Mouse (Mus musculus) MEL (cell line): ENCODE results near the gene E130308A19Rik. TPM values are rescaled to one million over a fixed set of nuclear protein-coding genes. Genes with fewer than 3 reads are reported as not detected.
A peak's percentile ranks its signal among the peaks of the same experiment; 100 is the strongest.

Source experiments
- DNase-seq: peaks from one replicate; pipeline ENCODE4 v3.0.0; 2011; ENCODE audit warnings: low read depth, low spot score
- H3K27ac ChIP-seq: 2 replicates; pipeline ENCODE4 v1.5.1; 2012; ENCODE audit warnings: low read depth, mild to moderate bottlenecking, control low read depth, low read length, moderate library complexity; ENCODE audit not compliant: control insufficient read depth
- H3K27me3 ChIP-seq, 2 experiments: fragments of 150-350 bp in 1 of 2; sonication (generic) in 1 of 2; 2 replicates each; pipeline ENCODE4 v1.6.1; 2012; ENCODE audit warnings: low read length in 2 of 2, mild to moderate bottlenecking in 2 of 2, improper control_type of control experiment in 1 of 2, moderate library complexity in 1 of 2; ENCODE audit not compliant: insufficient read depth in 2 of 2, control insufficient read depth in 1 of 2
- H3K36me3 ChIP-seq, 2 experiments: 2 replicates each; pipeline ENCODE4 v1.6.1; 2012 to 2014; ENCODE audit warnings: low read length in 2 of 2, improper control_type of control experiment in 1 of 2, inconsistent platforms in 1 of 2, mild to moderate bottlenecking in 1 of 2; ENCODE audit not compliant: insufficient read depth in 2 of 2, control insufficient read depth in 1 of 2
- H3K4me1 ChIP-seq, 2 experiments: fragments of 150-350 bp in 1 of 2; sonication (generic) in 1 of 2; 2 replicates each; pipeline ENCODE4 v1.6.1; 2012; ENCODE audit warnings: low read length in 2 of 2, improper control_type of control experiment in 1 of 2, mild to moderate bottlenecking in 1 of 2; ENCODE audit not compliant: insufficient read depth in 2 of 2, control insufficient read depth in 1 of 2
- H3K4me3 ChIP-seq, 2 experiments: fragments of 150-350 bp in 1 of 2; sonication (generic) in 1 of 2; 2 replicates each; pipeline ENCODE4 v1.5.1; 2012; ENCODE audit warnings: low read depth in 2 of 2, low read length in 2 of 2, mild to moderate bottlenecking in 2 of 2, moderate library complexity in 2 of 2, control low read depth in 1 of 2, improper control_type of control experiment in 1 of 2; ENCODE audit not compliant: control insufficient read depth in 1 of 2, insufficient read depth in 1 of 2
- H3K79me2 ChIP-seq: 2 replicates; pipeline ENCODE4 v1.6.1; 2012; ENCODE audit warnings: mild to moderate bottlenecking, low read length, moderate library complexity; ENCODE audit not compliant: control insufficient read depth, poor library complexity, insufficient read depth
- H3K9ac ChIP-seq: 2 replicates; pipeline ENCODE4 v1.6.1; 2012; ENCODE audit warnings: low read depth, mild to moderate bottlenecking, control low read depth, low read length, moderate library complexity; ENCODE audit not compliant: control insufficient read depth, poor library complexity, severe bottlenecking
- H3K9me3 ChIP-seq: fragments of 150-350 bp; sonication (generic); replicated peaks from 2 replicates; pipeline ENCODE4 v1.6.1; 2012; ENCODE audit warnings: mild to moderate bottlenecking, low read length, improper control_type of control experiment, moderate library complexity; ENCODE audit not compliant: insufficient read depth
- CHD1 ChIP-seq: IDR thresholded peaks from 2 replicates; pipeline ENCODE4 v1.6.1; 2012; ENCODE audit warnings: low read depth, mild to moderate bottlenecking, inconsistent platforms, low read length, improper control_type of control experiment
- CHD2 ChIP-seq: IDR thresholded peaks from 2 replicates; pipeline ENCODE4 v1.6.1; 2011; ENCODE audit warnings: low read length, improper control_type of control experiment
- CTCF ChIP-seq, 3 experiments: IDR thresholded peaks in 2 of 3; conservative IDR thresholded peaks in 1 of 3; 2 replicates each; pipeline ENCODE4 v1.5.1; 2011 to 2012; ENCODE audit warnings: low read length in 3 of 3, low read depth in 2 of 3, mild to moderate bottlenecking in 2 of 3, improper control_type of control experiment in 1 of 3, inconsistent platforms in 1 of 3, mixed read lengths in 1 of 3, moderate library complexity in 1 of 3; ENCODE audit not compliant: control insufficient read depth in 1 of 3, insufficient read depth in 1 of 3, poor library complexity in 1 of 3, severe bottlenecking in 1 of 3
- EP300 ChIP-seq, 2 experiments: IDR thresholded peaks; 2 replicates each; pipeline ENCODE4 v1.6.1; 2011; ENCODE audit warnings: improper control_type of control experiment in 2 of 2, low read length in 2 of 2, low read depth in 1 of 2, mild to moderate bottlenecking in 1 of 2
- GABPA ChIP-seq: IDR thresholded peaks from 2 replicates; pipeline ENCODE4 v1.6.1; 2012; ENCODE audit warnings: low read depth, mild to moderate bottlenecking, inconsistent platforms, low read length, improper control_type of control experiment, moderate library complexity
- HCFC1 ChIP-seq: IDR thresholded peaks from 2 replicates; pipeline ENCODE4 v1.6.1; 2012; ENCODE audit warnings: low read depth, mild to moderate bottlenecking, inconsistent platforms, low read length, improper control_type of control experiment, moderate library complexity
- MAX ChIP-seq: IDR thresholded peaks from 2 replicates; pipeline ENCODE4 v1.6.1; 2011; ENCODE audit warnings: low read length, improper control_type of control experiment
- MAZ ChIP-seq: IDR thresholded peaks from 2 replicates; pipeline ENCODE4 v1.6.1; 2012; ENCODE audit warnings: low read depth, mild to moderate bottlenecking, inconsistent platforms, low read length, improper control_type of control experiment
- MYC ChIP-seq: IDR thresholded peaks from 2 replicates; pipeline ENCODE4 v1.6.1; 2011; ENCODE audit warnings: low read depth, mild to moderate bottlenecking, low read length, improper control_type of control experiment, moderate library complexity
- NELFE ChIP-seq: IDR thresholded peaks from 2 replicates; pipeline ENCODE4 v1.6.1; 2011; ENCODE audit warnings: low read depth, low read length, improper control_type of control experiment
- NRF1 ChIP-seq: IDR thresholded peaks from 2 replicates; pipeline ENCODE4 v1.6.1; 2014; ENCODE audit warnings: low read depth, mild to moderate bottlenecking, inconsistent platforms, low read length, improper control_type of control experiment, moderate library complexity; ENCODE audit not compliant: poor library complexity, insufficient read depth, severe bottlenecking
- SIN3A ChIP-seq: IDR thresholded peaks from 2 replicates; pipeline ENCODE4 v1.6.1; 2012; ENCODE audit warnings: low read length, improper control_type of control experiment, inconsistent platforms
- TAL1 ChIP-seq: IDR thresholded peaks from 2 replicates; pipeline ENCODE4 v1.6.1; 2012; ENCODE audit warnings: mild to moderate bottlenecking, inconsistent platforms, low read length, moderate library complexity, mixed read lengths
- TBP ChIP-seq: IDR thresholded peaks from 2 replicates; pipeline ENCODE4 v1.8.0; 2011; ENCODE audit warnings: low read depth, low read length, improper control_type of control experiment
- TCF12 ChIP-seq: IDR thresholded peaks from 2 replicates; pipeline ENCODE4 v1.6.1; 2014; ENCODE audit warnings: low read depth, mild to moderate bottlenecking, inconsistent platforms, low read length, improper control_type of control experiment, moderate library complexity
- ZC3H11A ChIP-seq: IDR thresholded peaks from 2 replicates; pipeline ENCODE4 v1.6.1; 2012; ENCODE audit warnings: low read depth, mild to moderate bottlenecking, inconsistent platforms, low read length, improper control_type of control experiment
- polyA plus RNA-seq, 2 experiments: library from polyadenylated mRNA; stranded (reverse) in 1 of 2; unstranded in 1 of 2; fragments of >175 nt in 1 of 2; fragments of >200 nt in 1 of 2; gene quantifications; 2 replicates each; pipeline versions ENCODE4 v1.2.1 to v1.2.4; 2012; ENCODE audit warnings: low replicate concordance in 2 of 2, low read depth in 1 of 2; ENCODE audit not compliant: insufficient read length in 2 of 2, insufficient read depth in 1 of 2, missing spikeins in 1 of 2
- total RNA-seq: library from RNA; depleted of rRNA; stranded (reverse); fragments of 300-350 nt; gene quantifications from 2 replicates; pipeline ENCODE4 v1.2.3, GENCODE M21; 2012

Gene E130308A19Rik
- total and polyA plus RNA-seq, 3 experiments, result 4.0 to 12.5 TPM; not detected in 1

GRCm38 (mm10) chr4:59681383-59681782 lies 55.4 kb downstream of the E130308A19Rik start (continued):
- TF ChIP-seq NRF1, result no peak

- H3K79me2 ChIP-seq, result no peaks in the 10 kb centered on the region
- peak; percentile 74 for DNase-seq
- peak overlapping the region; percentile 5 to 15; a peak in 2 of 4 replicates for H3K4me3 ChIP-seq
- TF ChIP-seq HCFC1, result no peak
- TF ChIP-seq CTCF (IDR thresholded peaks at IDR 0.05 in 2 of 3, conservative IDR thresholded peaks at IDR 0.05 in 1 of 3; ENCODE audit: control insufficient read depth in 1 of 3, insufficient read depth in 1 of 3, low read depth in 2 of 3, low read length in 3 of 3, poor library complexity in 1 of 3, severe bottlenecking in 1 of 3), result no peak
- peak; percentile 83; the same call in 1 of the 2 replicates for TF ChIP-seq CHD1
- TF ChIP-seq NELFE, result 0 out of 2 replicates have a peak, but pooled peaks have one; percentile 32
- TF ChIP-seq EP300 (IDR thresholded peaks at IDR 0.05; ENCODE audit: low read depth in 1 of 2, low read length in 2 of 2), result 0 out of 4 replicates have a peak, but pooled peaks of 1 of the 2 experiments have one; percentile 12
- no peak for TF ChIP-seq TBP
- no peak for TF ChIP-seq MAZ
- TF ChIP-seq TAL1, result no peak
- TF ChIP-seq CHD2, result no peak
- TF ChIP-seq SIN3A, result peak; percentile 49; the same call in 1 of the 2 replicates
- 0 out of 2 replicates have a peak, but pooled peaks have one; percentile 21 for TF ChIP-seq MYC
- no peak for TF ChIP-seq GABPA
- no peak for TF ChIP-seq MAX
- TF ChIP-seq, all 39 proteins: peak for 5
- peak overlapping the region; percentile 35 for H3K27ac ChIP-seq
- no peak overlapping the region for H3K9ac ChIP-seq
- peaks cover 33 to 36% of the 10 kb centered on the region in 2 experiments for H3K4me1 ChIP-seq
- peaks cover 0 to 44% of the 10 kb centered on the region in 2 experiments; a peak in 2 of 4 replicates for H3K36me3 ChIP-seq
- no peaks in the 10 kb centered on the region for H3K27me3 ChIP-seq
- no peaks in the 10 kb centered on the region for H3K9me3 ChIP-seq
Observed at GRCm38 (mm10) chr4:59682491-59682890, 56.5 kb downstream of the E130308A19Rik start.

GRCm38 (mm10) chr4:59682950-59683349 lies 56.9 kb downstream of the E130308A19Rik start:
- H3K79me2 ChIP-seq, result no peaks in the 10 kb centered on the region
- H3K27ac ChIP-seq, result peak overlapping the region; percentile 35
- peak overlapping the region; percentile 5 to 15 for H3K4me3 ChIP-seq
- H3K27me3 ChIP-seq, result no peaks in the 10 kb centered on the region
- DNase-seq, result no peak
- peak overlapping the region; percentile 21 for H3K9ac ChIP-seq
- TF ChIP-seq TCF12 (0 out of 2 replicates have a peak, but pooled peaks have one; percentile 9), EP300 (IDR thresholded peaks at IDR 0.05; ENCODE audit: low read depth in 1 of 2, low read length in 2 of 2) (peak in 1 of 2 experiments; percentile 42; a peak in 1 of 4 replicates), ZC3H11A (no peak)
- H3K36me3 ChIP-seq, result peaks cover 0 to 44% of the 10 kb centered on the region in 2 experiments; a peak in 2 of 4 replicates
- peaks cover 33 to 36% of the 10 kb centered on the region in 2 experiments for H3K4me1 ChIP-seq
- no peaks in the 10 kb centered on the region for H3K9me3 ChIP-seq
